Mouse (Mus musculus) thymus, adult 2 months (tissue): ENCODE results near the gene Tecr.

Experiments
- CTCF ChIP-seq: fragments of 200-500 bp; IDR thresholded peaks from 2 replicates; pipeline ENCODE4 v1.5.1; 2012; ENCODE audit warnings: mild to moderate bottlenecking, control low read depth, low read length, moderate library complexity, borderline replicate concordance; ENCODE audit not compliant: control insufficient read depth, poor library complexity, insufficient read depth; ENCODE audit errors: extremely low read depth
- POLR2A ChIP-seq: fragments of 200-500 bp; IDR thresholded peaks from 2 replicates; pipeline ENCODE4 v1.6.1; 2012; ENCODE audit warnings: mild to moderate bottlenecking, low read length, control low read depth, moderate library complexity; ENCODE audit not compliant: control insufficient read depth, poor library complexity, insufficient read depth; ENCODE audit errors: extremely low read depth

DNA sequence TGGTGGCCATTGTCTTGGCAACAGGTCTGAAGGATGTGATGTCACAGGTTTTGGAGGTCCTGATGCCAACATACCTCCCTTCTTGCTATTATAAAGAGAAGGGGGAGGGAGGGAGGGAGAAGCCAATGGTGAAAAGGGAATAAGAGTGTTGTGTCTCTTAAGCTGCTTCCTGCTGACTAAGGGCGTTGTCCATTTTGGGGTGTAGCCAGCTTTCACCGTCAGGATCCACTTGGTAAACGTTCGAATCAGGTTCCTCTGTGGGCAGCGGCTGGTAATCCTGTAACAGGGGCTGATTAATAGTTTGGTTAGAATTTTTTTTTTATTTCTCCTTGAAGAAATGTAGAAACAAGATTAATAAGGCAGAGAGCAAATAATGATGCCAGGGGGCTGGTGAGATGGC lies 31.9 kb upstream of the Tecr start:
- no peak for TF ChIP-seq CTCF
- TF ChIP-seq POLR2A, result no peak
